Mouse (Mus musculus) lung, embryonic 14.5 days (tissue): Measurements from ENCODE around the gene Abcb8. TPM values are rescaled to one million over a fixed set of nuclear protein-coding genes. Genes with fewer than 3 reads are reported as not detected.

ENCODE experiments used
- ATAC-seq: fragments of 200-750 bp; cut with Nextera tagmentation; 2 replicates; pipeline ENCODE4 v1.8.0; 2017; ENCODE audit warnings: mild to moderate bottlenecking, moderate TSS enrichment, moderate library complexity; ENCODE audit not compliant: insufficient read depth
- DNase-seq: peaks from one replicate; pipeline ENCODE4 v3.0.0-alpha.2; 2015
- H3K27ac ChIP-seq: fragments of 300-500 bp; sonication (generic); 2 replicates; pipeline ENCODE4 v1.5.1; 2014; ENCODE audit warnings: low read depth, mild to moderate bottlenecking, moderate library complexity
- H3K27me3 ChIP-seq: fragments of 300-500 bp; sonication (generic); 2 replicates; pipeline ENCODE4 v1.6.1; 2014; ENCODE audit warnings: low read length, control low read depth; ENCODE audit not compliant: insufficient read depth
- H3K36me3 ChIP-seq: fragments of 300-500 bp; sonication (generic); 2 replicates; pipeline ENCODE4 v1.6.1; 2014; ENCODE audit warnings: control low read depth; ENCODE audit not compliant: insufficient read depth
- H3K4me1 ChIP-seq: fragments of 300-500 bp; sonication (generic); 2 replicates; pipeline ENCODE4 v1.6.1; 2014; ENCODE audit warnings: antibody characterized with exemption, control low read depth; ENCODE audit not compliant: insufficient read depth
- H3K4me2 ChIP-seq: fragments of 300-500 bp; sonication (generic); 2 replicates; pipeline ENCODE4 v1.6.1; 2014; ENCODE audit warnings: mild to moderate bottlenecking
- H3K4me3 ChIP-seq: fragments of 300-500 bp; sonication (generic); 2 replicates; pipeline ENCODE4 v1.5.1; 2014; ENCODE audit warnings: low read depth, low read length
- H3K9ac ChIP-seq: fragments of 300-500 bp; sonication (generic); 2 replicates; pipeline ENCODE4 v1.6.1; 2014
- H3K9me3 ChIP-seq: fragments of 300-500 bp; sonication (generic); 2 replicates; pipeline ENCODE4 v1.6.1; 2016; ENCODE audit warnings: low read depth, low read length, control low read depth
- CTCF ChIP-seq: IDR thresholded peaks from 2 replicates; pipeline ENCODE4 v1.5.1; 2016; ENCODE audit warnings: antibody characterized with exemption, low read depth
- WGBS: fragments of 180-500 bp; shearing (Covaris S2); extraction: QIAGEN DNeasy Blood & Tissue Kit; methylation state at CpG from one replicate; pipeline ENCODE4 v1.1.7; 2014; 5-methylcytosine and 5-hydroxymethylcytosine counted together
- polyA plus RNA-seq: library from polyadenylated mRNA; unstranded; fragments of >200 nt; fragmentation: Nextera tagmentation; extraction: Ambion mirVana; gene quantifications from 2 replicates; pipeline ENCODE4 v1.2.1, GENCODE M21; 2014

Gene Abcb8
- polyA plus RNA-seq, 1 experiment from 2014 or later = 43.5 TPM

- Histone ChIP-seq H3K9ac (no peak overlapping the region), H3K4me1 (peaks cover 9% of the 10 kb centered on the region; the same call in 1 of the 2 replicates), H3K4me2 (no peak overlapping the region), H3K9me3 (no peaks in the 10 kb centered on the region), H3K27ac (no peak overlapping the region), H3K27me3 (peaks cover 6% of the 10 kb centered on the region), H3K36me3 (no peaks in the 10 kb centered on the region), H3K4me3 (no peak overlapping the region)
- no peak for ATAC-seq
- WGBS = 53% methylated on average over 4 of the region's 4 CpGs
- no peak for TF ChIP-seq CTCF
- DNase-seq = no peak
Measured at GRCm38 (mm10) chr5:24356764-24357163, 36.7 kb upstream of the Abcb8 start.

GRCm38 (mm10) chr5:24357461-24357860, 36.0 kb upstream of the Abcb8 start:
- Histone ChIP-seq H3K9me3 (no peaks in the 10 kb centered on the region), H3K4me3 (no peak overlapping the region), H3K4me1 (peaks cover 9% of the 10 kb centered on the region; the same call in 1 of the 2 replicates), H3K27me3 (peaks cover 3% of the 10 kb centered on the region), H3K9ac (no peak overlapping the region), H3K4me2 (no peak overlapping the region), H3K36me3 (no peaks in the 10 kb centered on the region), H3K27ac (no peak overlapping the region)
- ATAC-seq (no peak), DNase-seq (peak; percentile 98)
- peak; percentile 72 for TF ChIP-seq CTCF
- 7% methylated on average over 7 of the region's 7 CpGs for WGBS

GRCm38 (mm10) chr5:24360792-24361454, 32.5 kb upstream of the Abcb8 start:
- DNase-seq = peak; percentile 92
- Histone ChIP-seq H3K9me3 (no peaks in the 10 kb centered on the region), H3K27ac (no peak overlapping the region), H3K27me3 (no peaks in the 10 kb centered on the region), H3K4me1 (no peaks in the 10 kb centered on the region), H3K9ac (no peak overlapping the region), H3K4me3 (no peak overlapping the region), H3K4me2 (no peak overlapping the region), H3K36me3 (no peaks in the 10 kb centered on the region)
- WGBS = under 1% methylated on average over 7 of the region's 7 CpGs
- TF ChIP-seq CTCF = peak; percentile 97
- peak; percentile 61; the same call in 1 of the 2 replicates for ATAC-seq

GRCm38 (mm10) chr5:24363467-24363866, 30.0 kb upstream of the Abcb8 start:
- Histone ChIP-seq H3K4me1 (no peaks in the 10 kb centered on the region), H3K27me3 (no peaks in the 10 kb centered on the region), H3K36me3 (no peaks in the 10 kb centered on the region), H3K4me2 (no peak overlapping the region), H3K9ac (no peak overlapping the region), H3K9me3 (no peaks in the 10 kb centered on the region), H3K4me3 (no peak overlapping the region), H3K27ac (no peak overlapping the region)
- WGBS = 47% methylated on average over 2 of the region's 2 CpGs
- DNase-seq (no peak), ATAC-seq (no peak)
- TF ChIP-seq CTCF = no peak

GRCm38 (mm10) chr5:24364061-24364460, 29.4 kb upstream of the Abcb8 start:
- Histone ChIP-seq H3K4me1 (no peaks in the 10 kb centered on the region), H3K27me3 (no peaks in the 10 kb centered on the region), H3K27ac (no peak overlapping the region), H3K4me3 (no peak overlapping the region), H3K36me3 (no peaks in the 10 kb centered on the region), H3K9me3 (no peaks in the 10 kb centered on the region), H3K9ac (no peak overlapping the region), H3K4me2 (no peak overlapping the region)
- WGBS = 61% methylated on average over 3 of the region's 3 CpGs
- ATAC-seq = no peak
- no peak for TF ChIP-seq CTCF
- no peak for DNase-seq

- DNase-seq (peak; percentile 47), ATAC-seq (no peak; the same call in 1 of the 2 replicates)
- no peaks in the 10 kb centered on the region for H3K27me3 ChIP-seq
- H3K36me3 ChIP-seq = no peaks in the 10 kb centered on the region
- WGBS = 50% methylated on average over 12 of the region's 12 CpGs
- TF ChIP-seq CTCF = no peak
- H3K9me3 ChIP-seq = no peaks in the 10 kb centered on the region
- no peaks in the 10 kb centered on the region for H3K4me1 ChIP-seq
- H3K27ac ChIP-seq = peak within 1 kb of the TSS; percentile 19; the same call in 1 of the 2 replicates
- peak within 1 kb of the TSS; percentile 23 for H3K4me3 ChIP-seq
- 0 out of 2 replicates have a peak within 1 kb of the TSS, but pooled peaks have one; percentile 4 for H3K9ac ChIP-seq
- peak within 1 kb of the TSS; percentile 46 for H3K4me2 ChIP-seq
Measured at GRCm38 (mm10) chr5:24364508-24364907, 29.0 kb upstream of the Abcb8 start, which contains the start of gene Nos3. Gene Nos3 (plus strand): TSS chr5:24364810.

- Histone ChIP-seq H3K9me3 (no peaks in the 10 kb centered on the region), H3K9ac (0 out of 2 replicates have a peak overlapping the region, but pooled peaks have one; percentile 4), H3K4me3 (peak overlapping the region; percentile 23), H3K4me2 (peak overlapping the region; percentile 46), H3K4me1 (no peaks in the 10 kb centered on the region), H3K36me3 (no peaks in the 10 kb centered on the region), H3K27ac (peak overlapping the region; percentile 19; the same call in 1 of the 2 replicates), H3K27me3 (no peaks in the 10 kb centered on the region)
- TF ChIP-seq CTCF = no peak
- ATAC-seq (no peak), DNase-seq (no peak)
- 77% methylated on average over 10 of the region's 10 CpGs for WGBS
Measured at GRCm38 (mm10) chr5:24364963-24365362, 28.5 kb upstream of the Abcb8 start.
